Mouse (Mus musculus) stomach, embryonic 14.5 days (tissue): ENCODE data around the gene Zfp316. TPM values are rescaled to one million over a fixed set of nuclear protein-coding genes. Genes with fewer than 3 reads are reported as not detected.

Source experiments
- ATAC-seq: fragments of 200-750 bp; cut with Nextera tagmentation; 2 replicates; pipeline ENCODE4 v1.8.0; 2017; ENCODE audit warnings: low read depth, moderate TSS enrichment; ENCODE audit not compliant: insufficient number of reproducible peaks, insufficient read depth, low FRiP score
- H3K27ac ChIP-seq: fragments of 300-500 bp; sonication (generic); 2 replicates; pipeline ENCODE4 v1.5.1; 2014; ENCODE audit warnings: mild to moderate bottlenecking, low read length, moderate library complexity, mixed read lengths
- H3K27me3 ChIP-seq: fragments of 300-500 bp; sonication (generic); 2 replicates; pipeline ENCODE4 v1.6.1; 2014; ENCODE audit warnings: low read length, control low read depth, mixed read lengths; ENCODE audit not compliant: control insufficient read depth, insufficient read depth
- H3K36me3 ChIP-seq: fragments of 300-500 bp; sonication (generic); 2 replicates; pipeline ENCODE4 v1.6.1; 2014; ENCODE audit warnings: mild to moderate bottlenecking, control low read depth, low read length, moderate library complexity, mixed read lengths; ENCODE audit not compliant: control insufficient read depth, insufficient read depth
- H3K4me1 ChIP-seq: fragments of 300-500 bp; sonication (generic); 2 replicates; pipeline ENCODE4 v1.6.1; 2014; ENCODE audit warnings: low read length, control low read depth, mixed read lengths; ENCODE audit not compliant: control insufficient read depth, insufficient read depth
- H3K4me2 ChIP-seq: fragments of 300-500 bp; sonication (generic); replicated peaks from 2 replicates; pipeline ENCODE4 v1.6.1; 2014; ENCODE audit warnings: low read depth, low read length, control low read depth
- H3K4me3 ChIP-seq: fragments of 300-500 bp; sonication (generic); 2 replicates; pipeline ENCODE4 v1.5.1; 2014; ENCODE audit warnings: low read depth, low read length, control low read depth
- H3K9ac ChIP-seq: fragments of 300-500 bp; sonication (generic); replicated peaks from 2 replicates; pipeline ENCODE4 v1.6.1; 2014; ENCODE audit warnings: low read depth, mild to moderate bottlenecking, control low read depth, low read length, moderate library complexity, mixed read lengths
- H3K9me3 ChIP-seq: fragments of 300-500 bp; sonication (generic); 2 replicates; pipeline ENCODE4 v1.6.1; 2016; ENCODE audit warnings: low read depth, low read length, control low read depth; ENCODE audit not compliant: control insufficient read depth
- WGBS: fragments of 180-500 bp; shearing (Covaris S2); extraction: QIAGEN DNeasy Blood & Tissue Kit; methylation state at CpG from one replicate; pipeline ENCODE4 v1.1.7; 2014; 5-methylcytosine and 5-hydroxymethylcytosine counted together
- polyA plus RNA-seq: library from polyadenylated mRNA; unstranded; fragments of >200 nt; fragmentation: Nextera tagmentation; extraction: Ambion mirVana; gene quantifications from 2 replicates; pipeline ENCODE4 v1.2.1, GENCODE M21; 2014

Zfp316 gene
- polyA plus RNA-seq, 1 experiment from 2014 or later, result 1.5 TPM

- Histone ChIP-seq H3K4me3 (peak within 1 kb of the TSS; percentile 56), H3K27me3 (no peaks in the 10 kb centered on the region), H3K9ac (peak within 1 kb of the TSS; percentile 83), H3K4me2 (peak within 1 kb of the TSS; percentile 71), H3K27ac (peak within 1 kb of the TSS; percentile 95), H3K4me1 (peaks cover 8% of the 10 kb centered on the region; the same call in 1 of the 2 replicates), H3K36me3 (peaks cover 10% of the 10 kb centered on the region), H3K9me3 (no peaks in the 10 kb centered on the region)
- peak; percentile 96 for ATAC-seq
- under 1% methylated on average over 57 of the region's 58 CpGs for WGBS
Observed at GRCm38 (mm10) chr5:143235028-143235693, 34.7 kb downstream of the Zfp316 start, which contains the start of gene Zfp12. Gene Zfp12, plus strand, starts transcription at chr5:143235163.

GRCm38 (mm10) chr5:143226790-143227189 lies 43.0 kb downstream of the Zfp316 start, which contains the start of gene Spdye4a:
Gene Spdye4a, minus strand, starts transcription at chr5:143226890.
- ATAC-seq, result no peak
- 82% methylated on average over 3 of the region's 3 CpGs for WGBS
- peaks cover 7% of the 10 kb centered on the region; the same call in 1 of the 2 replicates for H3K9me3 ChIP-seq
- H3K4me2 ChIP-seq, result no peak within 1 kb of the TSS
- no peaks in the 10 kb centered on the region for H3K4me1 ChIP-seq
- no peak within 1 kb of the TSS for H3K27ac ChIP-seq
- no peaks in the 10 kb centered on the region for H3K27me3 ChIP-seq
- H3K36me3 ChIP-seq, result no peaks in the 10 kb centered on the region
- no peak within 1 kb of the TSS for H3K4me3 ChIP-seq
- no peak within 1 kb of the TSS for H3K9ac ChIP-seq

- no peak overlapping the region for H3K4me3 ChIP-seq
- no peak for ATAC-seq
Observed at GRCm38 (mm10) chr5:143222287-143222686, 47.5 kb downstream of the Zfp316 start.

GRCm38 (mm10) chr5:143220996-143221395 lies 48.8 kb downstream of the Zfp316 start:
- 73% methylated on average over 5 of the region's 5 CpGs for WGBS
- no peak for ATAC-seq
- Histone ChIP-seq H3K4me3 (no peak overlapping the region), H3K4me1 (no peaks in the 10 kb centered on the region), H3K27me3 (no peaks in the 10 kb centered on the region), H3K4me2 (no peak overlapping the region), H3K27ac (no peak overlapping the region), H3K9me3 (no peaks in the 10 kb centered on the region), H3K9ac (no peak overlapping the region), H3K36me3 (no peaks in the 10 kb centered on the region)

More at GRCm38 (mm10) chr5:143222287-143222686, 47.5 kb downstream of the Zfp316 start:
- Histone ChIP-seq H3K9ac (no peak overlapping the region), H3K27me3 (no peaks in the 10 kb centered on the region), H3K4me2 (no peak overlapping the region), H3K27ac (no peak overlapping the region), H3K9me3 (no peaks in the 10 kb centered on the region), H3K36me3 (no peaks in the 10 kb centered on the region), H3K4me1 (no peaks in the 10 kb centered on the region)
- WGBS, result 81% methylated on average over 1 of the region's 1 CpGs

GRCm38 (mm10) chr5:143213832-143214231 lies 56.0 kb downstream of the Zfp316 start:
- H3K4me3 ChIP-seq, result no peak overlapping the region
- no peak overlapping the region for H3K4me2 ChIP-seq
- no peaks in the 10 kb centered on the region for H3K4me1 ChIP-seq
- WGBS, result 65% methylated on average over 2 of the region's 2 CpGs
- H3K9me3 ChIP-seq, result no peaks in the 10 kb centered on the region
- H3K27me3 ChIP-seq, result no peaks in the 10 kb centered on the region
- H3K9ac ChIP-seq, result no peak overlapping the region
- no peaks in the 10 kb centered on the region for H3K36me3 ChIP-seq
- no peak for ATAC-seq
- H3K27ac ChIP-seq, result no peak overlapping the region

GRCm38 (mm10) chr5:143205015-143205414 lies 64.8 kb downstream of the Zfp316 start:
- Histone ChIP-seq H3K27me3 (no peaks in the 10 kb centered on the region), H3K4me1 (no peaks in the 10 kb centered on the region), H3K9me3 (no peaks in the 10 kb centered on the region), H3K9ac (no peak overlapping the region), H3K4me2 (no peak overlapping the region), H3K36me3 (no peaks in the 10 kb centered on the region), H3K27ac (no peak overlapping the region), H3K4me3 (no peak overlapping the region)
- WGBS, result 77% methylated on average over 3 of the region's 3 CpGs
- ATAC-seq, result no peak

Other genes starting within 250 kb of the Zfp316 start
- gene Rnf216, start 157.0 kb downstream of the Zfp316 start, polyA plus RNA-seq, result 50.7 and 52.1 TPM in 2 replicates
- 0.07 TPM in 1 of 2 replicates, not detected in the other for gene Olfr718-ps1, start 122.4 kb downstream of the Zfp316 start, polyA plus RNA-seq
- gene Rbak, start 89.2 kb downstream of the Zfp316 start, polyA plus RNA-seq, result 13.2 and 18.0 TPM in 2 replicates
- not detected in 2 replicates for gene Spdye4b, start 89.0 kb downstream of the Zfp316 start, polyA plus RNA-seq
- gene Spdye4a, start 43.1 kb downstream of the Zfp316 start, polyA plus RNA-seq, result not detected in 2 replicates
- gene Zfp12, start 34.9 kb downstream of the Zfp316 start, polyA plus RNA-seq, result 15.9 and 19.3 TPM in 2 replicates
- gene Zfp853, start 23.6 kb upstream of the Zfp316 start, polyA plus RNA-seq, result 0.12 and 0.24 TPM in 2 replicates
- 26.0 and 28.8 TPM in 2 replicates for gene E130309D02Rik, start 45.3 kb upstream of the Zfp316 start, polyA plus RNA-seq
- gene Zdhhc4, start 59.2 kb upstream of the Zfp316 start, polyA plus RNA-seq, result 76.2 and 83.4 TPM in 2 replicates
- 1.3 and 2.0 TPM in 2 replicates for gene Grid2ip, start 87.3 kb upstream of the Zfp316 start, polyA plus RNA-seq
- gene Kdelr2, start 133.8 kb upstream of the Zfp316 start, polyA plus RNA-seq, result 387 and 412 TPM in 2 replicates
- 9.0 TPM in 2 replicates for gene Daglb, start 194.6 kb upstream of the Zfp316 start, polyA plus RNA-seq